In the genomic region with DNA sequence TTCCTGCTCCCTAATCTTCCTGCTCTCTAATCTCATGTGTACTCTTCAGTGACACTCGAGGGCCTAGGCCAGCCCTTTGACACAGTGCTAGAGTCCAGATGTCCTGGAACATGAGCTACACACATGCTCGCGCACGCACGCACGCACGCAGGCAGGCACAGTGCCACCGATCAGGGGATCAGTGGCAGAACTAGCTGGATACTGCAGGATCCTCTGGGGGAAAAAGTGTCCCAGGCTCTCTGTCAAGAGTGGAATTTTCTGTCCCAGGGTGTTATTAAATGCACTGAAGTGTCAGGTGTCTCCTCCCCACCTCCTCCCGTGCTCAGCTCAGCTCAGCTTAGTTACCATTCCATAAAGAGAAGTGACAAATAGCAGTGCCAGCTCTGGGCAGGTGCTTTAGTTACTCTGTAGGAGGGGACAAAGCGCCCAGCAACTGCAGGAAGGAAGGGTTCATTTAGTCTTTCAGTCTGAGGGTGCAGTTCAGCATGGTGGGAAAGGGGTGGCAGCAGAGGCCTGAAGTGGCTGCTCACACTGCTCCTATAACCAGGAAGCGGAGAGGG, we compare ENCODE assay signal across 9 mouse cellular contexts. TPM values are rescaled to one million over a fixed set of nuclear protein-coding genes. Genes with fewer than 3 reads are reported as not detected.
DNase-seq lines count a peak whose midpoint lies in the region; ATAC-seq and TF ChIP-seq lines count a peak whose summit lies in the region.
"Had no signal": no experiment of that assay in that cellular context is flagged by ENCODE, and none has a peak within 500 bp of the region (broad histone marks: within the 10 kb centered on the region; RNA-seq: fewer than 3 reads in every experiment).

No protein-coding gene starts in this region.

- no peaks in the 10 kb centered on the region for H3K36me3 ChIP-seq in heart, embryonic 14.5 days (ENCODE audit: control insufficient read depth, insufficient read depth, low read length)
- H3K36me3 ChIP-seq in liver, embryonic 12.5 days = no peaks in the 10 kb centered on the region
- no peaks in the 10 kb centered on the region for H3K36me3 ChIP-seq in hindbrain, embryonic 14.5 days (replicated peaks; ENCODE audit: control insufficient read depth, insufficient read depth)

- ATAC-seq in heart, embryonic 14.5 days (ENCODE audit: insufficient number of reproducible peaks, insufficient read depth, low FRiP score, low read depth) = peak; percentile 75
- no peak for ATAC-seq in Patski
- peak; percentile 94 for ATAC-seq in granulocyte monocyte progenitor cell, adult 5-6 weeks (replicated peaks; ENCODE audit: poor library complexity, severe bottlenecking)
- ATAC-seq in liver, embryonic 12.5 days = peak; percentile 54; the same call in 1 of the 2 replicates
- ATAC-seq in hindbrain, embryonic 14.5 days (ENCODE audit: low FRiP score) = no peak

- POLR2A ChIA-PET in Patski (lab: Charles Lee) = no interaction called here

- intact Hi-C loops in heart, postnatal 36 days (cut with DNase I) = no loop called here

- no peak for DNase-seq in heart, postnatal 36 days
- DNase-seq in Patski (ENCODE audit: low read depth, low spot score) = no peak
- no peak for DNase-seq in hindbrain, embryonic 14.5 days (ENCODE audit: low spot score)
- no peak for DNase-seq in embryo, embryonic 11 days
- DNase-seq in cerebellum, adult 9-10 months = no peak

- CTCF ChIA-PET in Patski (lab: Charles Lee) = interaction anchor here (1.5 kb wide), 1 partner anchor 56 kb away, joined by 4 read pairs; no protein-coding TSS in a partner anchor

- no peak overlapping the region for H3K9ac ChIP-seq in heart, embryonic 14.5 days (ENCODE audit: low read length)
- no peak overlapping the region for H3K9ac ChIP-seq in liver, embryonic 12.5 days
- no peak overlapping the region for H3K9ac ChIP-seq in hindbrain, embryonic 14.5 days

- H3K4me3 ChIP-seq in heart, embryonic 14.5 days (ENCODE audit: control insufficient read depth in 1 of 2, insufficient read depth in 1 of 2, low read depth in 1 of 2, low read length in 2 of 2) = no peak overlapping the region
- no peak overlapping the region for H3K4me3 ChIP-seq in liver, embryonic 12.5 days
- H3K4me3 ChIP-seq in hindbrain, embryonic 14.5 days (replicated peaks; ENCODE audit: low read length) = no peak overlapping the region
- H3K4me3 ChIP-seq: megakaryocyte, embryonic 14.5 days had no signal

- no peaks in the 10 kb centered on the region for H3K27me3 ChIP-seq in heart, embryonic 14.5 days (ENCODE audit: control insufficient read depth, insufficient read depth, low read length)
- no peaks in the 10 kb centered on the region for H3K27me3 ChIP-seq in Patski
- no peaks in the 10 kb centered on the region for H3K27me3 ChIP-seq in liver, embryonic 12.5 days (replicated peaks)
- H3K27me3 ChIP-seq in hindbrain, embryonic 14.5 days (ENCODE audit: control insufficient read depth, insufficient read depth, low read length) = no peaks in the 10 kb centered on the region

- in situ Hi-C loops in Patski (cut with MboI; ENCODE audit: low pct_unique_long_range_greater_than_20kb) = no loop called here

- WGBS in heart, embryonic 14.5 days = 65% methylated on average over 11 of the region's 11 CpGs
- WGBS in liver, embryonic 12.5 days (ENCODE audit: insufficient replicate concordance) = 74% methylated on average over 11 of the region's 11 CpGs
- 79% methylated on average over 11 of the region's 11 CpGs for WGBS in hindbrain, embryonic 14.5 days

- peaks cover 14 to 17% of the 10 kb centered on the region in 2 experiments for H3K4me1 ChIP-seq in heart, embryonic 14.5 days (ENCODE audit: control insufficient read depth in 2 of 2, insufficient read depth in 2 of 2, low read length in 2 of 2)
- peaks cover 26% of the 10 kb centered on the region for H3K4me1 ChIP-seq in liver, embryonic 12.5 days
- no peaks in the 10 kb centered on the region for H3K4me1 ChIP-seq in hindbrain, embryonic 14.5 days (replicated peaks; ENCODE audit: control insufficient read depth, insufficient read depth, low read length)

- peak overlapping the region; percentile 39 to 47 for H3K27ac ChIP-seq in heart, embryonic 14.5 days (replicated peaks in 1 of 2; ENCODE audit: control insufficient read depth in 1 of 2, insufficient read depth in 1 of 2, low read depth in 2 of 2, low read length in 2 of 2)
- H3K27ac ChIP-seq in liver, embryonic 12.5 days = peak overlapping the region; percentile 5
- no peak overlapping the region for H3K27ac ChIP-seq in hindbrain, embryonic 14.5 days

- H3K9me3 ChIP-seq in heart, embryonic 14.5 days (ENCODE audit: control insufficient read depth, low read length) = no peaks in the 10 kb centered on the region
- H3K9me3 ChIP-seq in liver, embryonic 12.5 days (replicated peaks) = no peaks in the 10 kb centered on the region
- H3K9me3 ChIP-seq in hindbrain, embryonic 14.5 days (ENCODE audit: control insufficient read depth, low read length) = no peaks in the 10 kb centered on the region
- H3K9me3 ChIP-seq: megakaryocyte, embryonic 14.5 days had no signal

- no peak overlapping the region for H3K4me2 ChIP-seq in heart, embryonic 14.5 days (ENCODE audit: low read length)
- no peak overlapping the region for H3K4me2 ChIP-seq in liver, embryonic 12.5 days
- H3K4me2 ChIP-seq in hindbrain, embryonic 14.5 days (replicated peaks) = no peak overlapping the region

- peak; percentile 34 for TF ChIP-seq CTCF in Patski (IDR thresholded peaks at IDR 0.05)

RNA-seq across cellular contexts. Expression of a gene that starts 7.4 kb away (rescaled TPM):
- 667 and 735 TPM in 2 replicates for polyA plus RNA-seq in heart, embryonic 14.5 days (2014; fragmentation: Nextera tagmentation; extraction: Ambion mirVana)
- total RNA-seq in heart, postnatal 36 days (2021) = 100 to 1,000 TPM; 702 to 740 TPM
- 493 TPM for polyA plus RNA-seq in Patski (2021)
- total RNA-seq in granulocyte monocyte progenitor cell, adult 5-6 weeks (2014; fragmentation: Nextera tagmentation) = 266 and 267 TPM in 2 replicates
- 173 and 202 TPM in 2 replicates for total RNA-seq in granulocyte monocyte progenitor cell, adult 5-6 weeks (2017)
- polyA plus RNA-seq in liver, embryonic 12.5 days (2016; fragmentation: Nextera tagmentation; extraction: Ambion mirVana) = 368 and 383 TPM in 2 replicates
- 383 and 445 TPM in 2 replicates for polyA plus RNA-seq in hindbrain, embryonic 14.5 days (2014; fragmentation: Nextera tagmentation; extraction: Ambion mirVana)

RNA-seq across cellular contexts. Expression of a gene that starts 18.5 kb away (rescaled TPM):
- polyA plus RNA-seq in heart, embryonic 14.5 days (2014; fragmentation: Nextera tagmentation; extraction: Ambion mirVana) = 8.6 and 9.2 TPM in 2 replicates
- 10 to 100 TPM; 25.6 to 25.8 TPM for total RNA-seq in heart, postnatal 36 days (2021)
- 6.9 TPM for polyA plus RNA-seq in Patski (2021)
- 0.54 TPM in 1 of 2 replicates, not detected in the other for total RNA-seq in granulocyte monocyte progenitor cell, adult 5-6 weeks (2014; fragmentation: Nextera tagmentation)
- total RNA-seq in granulocyte monocyte progenitor cell, adult 5-6 weeks (2017) = not detected in 2 replicates
- polyA plus RNA-seq in liver, embryonic 12.5 days (2016; fragmentation: Nextera tagmentation; extraction: Ambion mirVana) = 8.0 and 8.1 TPM in 2 replicates
- 2.3 and 2.5 TPM in 2 replicates for polyA plus RNA-seq in hindbrain, embryonic 14.5 days (2014; fragmentation: Nextera tagmentation; extraction: Ambion mirVana)

RNA-seq across cellular contexts. Expression of a gene that starts 22.8 kb away (rescaled TPM):
- polyA plus RNA-seq in heart, embryonic 14.5 days (2014; fragmentation: Nextera tagmentation; extraction: Ambion mirVana) = 365 and 384 TPM in 2 replicates
- 100 to 1,000 TPM; 192 to 202 TPM for total RNA-seq in heart, postnatal 36 days (2021)
- 185 TPM for polyA plus RNA-seq in Patski (2021)
- 192 and 201 TPM in 2 replicates for total RNA-seq in granulocyte monocyte progenitor cell, adult 5-6 weeks (2014; fragmentation: Nextera tagmentation)
- 84.4 and 94.6 TPM in 2 replicates for total RNA-seq in granulocyte monocyte progenitor cell, adult 5-6 weeks (2017)
- 193 and 196 TPM in 2 replicates for polyA plus RNA-seq in liver, embryonic 12.5 days (2016; fragmentation: Nextera tagmentation; extraction: Ambion mirVana)
- polyA plus RNA-seq in hindbrain, embryonic 14.5 days (2014; fragmentation: Nextera tagmentation; extraction: Ambion mirVana) = 349 and 367 TPM in 2 replicates

RNA-seq across cellular contexts. Expression of a gene that starts 22.8 kb away (rescaled TPM):
- polyA plus RNA-seq in heart, embryonic 14.5 days (2014; fragmentation: Nextera tagmentation; extraction: Ambion mirVana) = 7.3 and 7.5 TPM in 2 replicates
- 1 to 10 TPM in 1 of 2 experiments, under 1 TPM in 1; 0.76 to 1.6 TPM for total RNA-seq in heart, postnatal 36 days (2021)
- polyA plus RNA-seq in Patski (2021) = 0.27 TPM
- total RNA-seq in granulocyte monocyte progenitor cell, adult 5-6 weeks (2014; fragmentation: Nextera tagmentation) = 2.7 and 5.4 TPM in 2 replicates
- 1.9 and 4.1 TPM in 2 replicates for total RNA-seq in granulocyte monocyte progenitor cell, adult 5-6 weeks (2017)
- 39.1 and 42.8 TPM in 2 replicates for polyA plus RNA-seq in liver, embryonic 12.5 days (2016; fragmentation: Nextera tagmentation; extraction: Ambion mirVana)
- 1.5 and 1.8 TPM in 2 replicates for polyA plus RNA-seq in hindbrain, embryonic 14.5 days (2014; fragmentation: Nextera tagmentation; extraction: Ambion mirVana)

RNA-seq across cellular contexts. Expression of a gene that starts 22.8 kb away (rescaled TPM):
- polyA plus RNA-seq in heart, embryonic 14.5 days (2014; fragmentation: Nextera tagmentation; extraction: Ambion mirVana) = 47.4 and 48.7 TPM in 2 replicates
- 10 to 100 TPM; 28.3 to 34.2 TPM for total RNA-seq in heart, postnatal 36 days (2021)
- 123 TPM for polyA plus RNA-seq in Patski (2021)
- 45.0 and 63.1 TPM in 2 replicates for total RNA-seq in granulocyte monocyte progenitor cell, adult 5-6 weeks (2014; fragmentation: Nextera tagmentation)
- 34.0 and 50.4 TPM in 2 replicates for total RNA-seq in granulocyte monocyte progenitor cell, adult 5-6 weeks (2017)
- 36.5 and 40.8 TPM in 2 replicates for polyA plus RNA-seq in liver, embryonic 12.5 days (2016; fragmentation: Nextera tagmentation; extraction: Ambion mirVana)
- polyA plus RNA-seq in hindbrain, embryonic 14.5 days (2014; fragmentation: Nextera tagmentation; extraction: Ambion mirVana) = 32.1 and 38.7 TPM in 2 replicates

Comparison
In these comparisons a context has a peak if more than half of its experiments do, and no peak if none do; other contexts are left out.
1. ATAC-seq: peak in heart, embryonic 14.5 days (single experiment), granulocyte monocyte progenitor cell, adult 5-6 weeks (single experiment) and liver, embryonic 12.5 days (single experiment); none in Patski (single experiment) and hindbrain, embryonic 14.5 days (single experiment).